Mouse (Mus musculus): ENCODE measurements at regions not wholly inside any gene's neighbourhood (a gene's known extent, or its start where the extent isn't known, plus 50 kb on each side); places are given as distances from the start of the nearest gene placed in this dataset.

- DNase-seq (ENCODE audit: low spot score) (no peak), ATAC-seq (ENCODE audit: insufficient read depth, low read depth) (no peak)
- no peak for TF ChIP-seq EP300 (IDR thresholded peaks at IDR 0.05; ENCODE audit: low read depth)
- TF ChIP-seq CTCF (IDR thresholded peaks at IDR 0.05; ENCODE audit: low read depth): no peak
- Histone ChIP-seq H3K27me3 (ENCODE audit: control insufficient read depth, insufficient read depth, low read length) (no peaks in the 10 kb centered on the region), H3K27ac (ENCODE audit: low read depth) (no peak overlapping the region), H3K9ac (replicated peaks; ENCODE audit: low read depth, low read length) (no peak overlapping the region), H3K4me3 (ENCODE audit: low read depth, low read length) (no peak overlapping the region), H3K36me3 (replicated peaks; ENCODE audit: control insufficient read depth, insufficient read depth, low read length) (no peaks in the 10 kb centered on the region), H3K4me2 (ENCODE audit: low read depth, low read length) (no peak overlapping the region), H3K4me1 (ENCODE audit: control insufficient read depth, insufficient read depth) (no peaks in the 10 kb centered on the region), H3K9me3 (replicated peaks; ENCODE audit: control insufficient read depth, low read length) (no peaks in the 10 kb centered on the region)
- WGBS: 83% methylated on average over 3 of the region's 3 CpGs
These were observed 276.7 kb upstream of the Ndst3 start for GRCm38 (mm10) chr3:123967373-123967772.

GRCm38 (mm10) chr3:123972367-123972766 is 281.7 kb upstream of the Ndst3 start:
- ATAC-seq (ENCODE audit: insufficient read depth, low read depth) (no peak), DNase-seq (ENCODE audit: low spot score) (no peak)
- H3K27me3 ChIP-seq (ENCODE audit: control insufficient read depth, insufficient read depth, low read length): no peaks in the 10 kb centered on the region
- H3K9ac ChIP-seq (replicated peaks; ENCODE audit: low read depth, low read length): no peak overlapping the region
- no peaks in the 10 kb centered on the region for H3K4me1 ChIP-seq (ENCODE audit: control insufficient read depth, insufficient read depth)
- 70% methylated on average over 3 of the region's 3 CpGs for WGBS
- H3K27ac ChIP-seq (ENCODE audit: low read depth): no peak overlapping the region
- no peak overlapping the region for H3K4me2 ChIP-seq (ENCODE audit: low read depth, low read length)
- no peak for TF ChIP-seq CTCF (IDR thresholded peaks at IDR 0.05; ENCODE audit: low read depth)
- TF ChIP-seq EP300 (IDR thresholded peaks at IDR 0.05; ENCODE audit: low read depth): no peak
- no peak overlapping the region for H3K4me3 ChIP-seq (ENCODE audit: low read depth, low read length)
- no peaks in the 10 kb centered on the region for H3K36me3 ChIP-seq (replicated peaks; ENCODE audit: control insufficient read depth, insufficient read depth, low read length)
- H3K9me3 ChIP-seq (replicated peaks; ENCODE audit: control insufficient read depth, low read length): no peaks in the 10 kb centered on the region

GRCm38 (mm10) chr3:123973806-123974576 is 283.3 kb upstream of the Ndst3 start:
- Histone ChIP-seq H3K27ac (ENCODE audit: low read depth) (no peak overlapping the region), H3K4me2 (ENCODE audit: low read depth, low read length) (no peak overlapping the region), H3K4me3 (ENCODE audit: low read depth, low read length) (no peak overlapping the region), H3K36me3 (replicated peaks; ENCODE audit: control insufficient read depth, insufficient read depth, low read length) (no peaks in the 10 kb centered on the region), H3K27me3 (ENCODE audit: control insufficient read depth, insufficient read depth, low read length) (no peaks in the 10 kb centered on the region), H3K9me3 (replicated peaks; ENCODE audit: control insufficient read depth, low read length) (no peaks in the 10 kb centered on the region), H3K9ac (replicated peaks; ENCODE audit: low read depth, low read length) (no peak overlapping the region), H3K4me1 (ENCODE audit: control insufficient read depth, insufficient read depth) (no peaks in the 10 kb centered on the region)
- 73% methylated on average over 16 of the region's 16 CpGs for WGBS
- no peak for DNase-seq (ENCODE audit: low spot score)
- no peak for ATAC-seq (ENCODE audit: insufficient read depth, low read depth)
- no peak for TF ChIP-seq EP300 (IDR thresholded peaks at IDR 0.05; ENCODE audit: low read depth)
- no peak for TF ChIP-seq CTCF (IDR thresholded peaks at IDR 0.05; ENCODE audit: low read depth)

GRCm38 (mm10) chr3:123976475-123976874 is 285.8 kb upstream of the Ndst3 start:
- Histone ChIP-seq H3K27ac (ENCODE audit: low read depth) (no peak overlapping the region), H3K4me2 (ENCODE audit: low read depth, low read length) (no peak overlapping the region), H3K27me3 (ENCODE audit: control insufficient read depth, insufficient read depth, low read length) (no peaks in the 10 kb centered on the region), H3K9ac (replicated peaks; ENCODE audit: low read depth, low read length) (no peak overlapping the region), H3K9me3 (replicated peaks; ENCODE audit: control insufficient read depth, low read length) (no peaks in the 10 kb centered on the region), H3K4me1 (ENCODE audit: control insufficient read depth, insufficient read depth) (no peaks in the 10 kb centered on the region), H3K4me3 (ENCODE audit: low read depth, low read length) (no peak overlapping the region), H3K36me3 (replicated peaks; ENCODE audit: control insufficient read depth, insufficient read depth, low read length) (no peaks in the 10 kb centered on the region)
- TF ChIP-seq EP300 (IDR thresholded peaks at IDR 0.05; ENCODE audit: low read depth) (no peak), CTCF (IDR thresholded peaks at IDR 0.05; ENCODE audit: low read depth) (no peak)
- WGBS: 68% methylated on average over 3 of the region's 3 CpGs
- DNase-seq (ENCODE audit: low spot score) (no peak), ATAC-seq (ENCODE audit: insufficient read depth, low read depth) (no peak)

- Histone ChIP-seq H3K27me3 (ENCODE audit: control insufficient read depth, insufficient read depth, low read length) (no peaks in the 10 kb centered on the region), H3K27ac (ENCODE audit: low read depth) (no peak overlapping the region), H3K4me3 (ENCODE audit: low read depth, low read length) (no peak overlapping the region), H3K36me3 (replicated peaks; ENCODE audit: control insufficient read depth, insufficient read depth, low read length) (no peaks in the 10 kb centered on the region), H3K4me1 (ENCODE audit: control insufficient read depth, insufficient read depth) (no peaks in the 10 kb centered on the region), H3K4me2 (ENCODE audit: low read depth, low read length) (no peak overlapping the region), H3K9me3 (replicated peaks; ENCODE audit: control insufficient read depth, low read length) (no peaks in the 10 kb centered on the region), H3K9ac (replicated peaks; ENCODE audit: low read depth, low read length) (no peak overlapping the region)
- DNase-seq (ENCODE audit: low spot score): no peak
- 75% methylated on average over 4 of the region's 4 CpGs for WGBS
- ATAC-seq (ENCODE audit: insufficient read depth, low read depth): no peak
- TF ChIP-seq EP300 (IDR thresholded peaks at IDR 0.05; ENCODE audit: low read depth) (no peak), CTCF (IDR thresholded peaks at IDR 0.05; ENCODE audit: low read depth) (no peak)
These were observed 286.5 kb upstream of the Ndst3 start for GRCm38 (mm10) chr3:123977168-123977567.

- Histone ChIP-seq H3K4me2 (ENCODE audit: low read depth, low read length) (no peak overlapping the region), H3K27ac (ENCODE audit: low read depth) (no peak overlapping the region), H3K9me3 (replicated peaks; ENCODE audit: control insufficient read depth, low read length) (no peaks in the 10 kb centered on the region), H3K9ac (replicated peaks; ENCODE audit: low read depth, low read length) (no peak overlapping the region), H3K27me3 (ENCODE audit: control insufficient read depth, insufficient read depth, low read length) (no peaks in the 10 kb centered on the region), H3K4me3 (ENCODE audit: low read depth, low read length) (no peak overlapping the region), H3K4me1 (ENCODE audit: control insufficient read depth, insufficient read depth) (no peaks in the 10 kb centered on the region), H3K36me3 (replicated peaks; ENCODE audit: control insufficient read depth, insufficient read depth, low read length) (no peaks in the 10 kb centered on the region)
- DNase-seq (ENCODE audit: low spot score) (no peak), ATAC-seq (ENCODE audit: insufficient read depth, low read depth) (no peak)
- TF ChIP-seq EP300 (IDR thresholded peaks at IDR 0.05; ENCODE audit: low read depth) (no peak), CTCF (IDR thresholded peaks at IDR 0.05; ENCODE audit: low read depth) (no peak)
These were observed 292.4 kb upstream of the Ndst3 start for GRCm38 (mm10) chr3:123983045-123983444.

Measured in heart, postnatal 0 days (tissue).